Mouse (Mus musculus) heart, postnatal 14 days (tissue): ENCODE data around the gene Fam76b. TPM values are rescaled to one million over a fixed set of nuclear protein-coding genes. Genes with fewer than 3 reads are reported as not detected.

Source experiments
- total RNA-seq, 2 experiments: library from RNA; stranded (reverse); gene quantifications; 2 replicates each; pipeline ENCODE4 v1.2.3; 2021

Fam76b gene
- total RNA-seq, 2 experiments from 2014 or later = 15.7 to 16.7 TPM

Other genes with a start within 250 kb of the Fam76b start
- 10 to 100 TPM; 27.2 to 30.7 TPM for gene Mtmr2, start 79.3 kb upstream of the Fam76b start, total RNA-seq
- 10 to 100 TPM; 14.0 to 14.1 TPM for gene Cep57, start 609 bp upstream of the Fam76b start, total RNA-seq